Mouse (Mus musculus): ENCODE measurements around the gene Rbm25.

GRCm38 (mm10) chr12:83617261-83617660 is 13.8 kb upstream of the Rbm25 start:
- TF ChIP-seq POLR2AphosphoS2 (IDR thresholded peaks at IDR 0.05; ENCODE audit: insufficient read length, low read depth) (no peak), POLR2A (IDR thresholded peaks at IDR 0.05; ENCODE audit: insufficient read length, low read depth) (no peak), MYOG (IDR thresholded peaks at IDR 0.05; ENCODE audit: control insufficient read depth in 1 of 3, insufficient read depth in 1 of 3, insufficient read length in 2 of 3, low read depth in 2 of 3) (no peak), MAX (IDR thresholded peaks at IDR 0.05; ENCODE audit: low read depth) (no peak)

Measured in myocyte (in vitro differentiated cells).